Mouse (Mus musculus) ovary, postnatal 36 days (tissue): ENCODE data around the gene B4galnt4.

ENCODE experiments used
- DNase-seq: peaks from one replicate; pipeline ENCODE4 v3.0.0; 2022; ENCODE audit warnings: low spot score, mixed read lengths

The B4galnt4 gene

GRCm38 (mm10) chr7:141121051-141121531 is 60.2 kb downstream of the B4galnt4 start:
- DNase-seq = no peak
